Mouse (Mus musculus) intestine, postnatal 0 days (tissue): ENCODE data around the gene Eif4g3. TPM values are rescaled to one million over a fixed set of nuclear protein-coding genes. Genes with fewer than 3 reads are reported as not detected.

Experiments
- ATAC-seq: fragments of 200-750 bp; cut with Nextera tagmentation; 2 replicates; pipeline ENCODE4 v1.8.0; 2017; ENCODE audit warnings: mild to moderate bottlenecking, moderate TSS enrichment, moderate library complexity
- H3K27ac ChIP-seq: fragments of 300-500 bp; sonication (generic); 2 replicates; pipeline ENCODE4 v1.5.1; 2014; ENCODE audit warnings: mild to moderate bottlenecking, low read depth, low read length, moderate library complexity
- H3K27me3 ChIP-seq: fragments of 300-500 bp; sonication (generic); replicated peaks from 2 replicates; pipeline ENCODE4 v1.6.1; 2014; ENCODE audit warnings: low read length, mixed read lengths; ENCODE audit not compliant: control insufficient read depth, insufficient read depth
- H3K36me3 ChIP-seq: fragments of 300-500 bp; sonication (generic); 2 replicates; pipeline ENCODE4 v1.6.1; 2014; ENCODE audit warnings: mild to moderate bottlenecking, moderate library complexity; ENCODE audit not compliant: control insufficient read depth, insufficient read depth
- H3K4me1 ChIP-seq: fragments of 300-500 bp; sonication (generic); replicated peaks from 2 replicates; pipeline ENCODE4 v1.6.1; 2014; ENCODE audit warnings: antibody characterized with exemption, low read length, mixed read lengths; ENCODE audit not compliant: control insufficient read depth, insufficient read depth
- H3K4me2 ChIP-seq: fragments of 300-500 bp; sonication (generic); replicated peaks from 2 replicates; pipeline ENCODE4 v1.6.1; 2014; ENCODE audit warnings: low read depth, mild to moderate bottlenecking, moderate library complexity
- H3K4me3 ChIP-seq: fragments of 300-500 bp; sonication (generic); 2 replicates; pipeline ENCODE4 v1.5.1; 2014; ENCODE audit warnings: low read depth, low read length
- H3K9ac ChIP-seq: fragments of 300-500 bp; sonication (generic); 2 replicates; pipeline ENCODE4 v1.6.1; 2014; ENCODE audit warnings: mild to moderate bottlenecking, low read depth, low read length
- H3K9me3 ChIP-seq: fragments of 300-500 bp; sonication (generic); 2 replicates; pipeline ENCODE4 v1.6.1; 2016; ENCODE audit warnings: mixed run types; ENCODE audit not compliant: control insufficient read depth
- CTCF ChIP-seq: sonication (generic); IDR thresholded peaks from 2 replicates; pipeline ENCODE4 v1.5.1; 2016; ENCODE audit warnings: low read depth, mild to moderate bottlenecking, control low read depth, antibody characterized with exemption, moderate library complexity
- WGBS: fragments of 180-500 bp; shearing (Covaris S2); extraction: QIAGEN DNeasy Blood & Tissue Kit; methylation state at CpG from one replicate; pipeline ENCODE4 v1.1.7; 2014; 5-methylcytosine and 5-hydroxymethylcytosine counted together
- polyA plus RNA-seq: library from polyadenylated mRNA; unstranded; fragments of >200 nt; fragmentation: Nextera tagmentation; extraction: Ambion mirVana; gene quantifications from 2 replicates; pipeline ENCODE4 v1.2.1, GENCODE M21; 2015

The Eif4g3 gene
- polyA plus RNA-seq, 1 experiment from 2014 or later = 11.9 TPM

DNA sequence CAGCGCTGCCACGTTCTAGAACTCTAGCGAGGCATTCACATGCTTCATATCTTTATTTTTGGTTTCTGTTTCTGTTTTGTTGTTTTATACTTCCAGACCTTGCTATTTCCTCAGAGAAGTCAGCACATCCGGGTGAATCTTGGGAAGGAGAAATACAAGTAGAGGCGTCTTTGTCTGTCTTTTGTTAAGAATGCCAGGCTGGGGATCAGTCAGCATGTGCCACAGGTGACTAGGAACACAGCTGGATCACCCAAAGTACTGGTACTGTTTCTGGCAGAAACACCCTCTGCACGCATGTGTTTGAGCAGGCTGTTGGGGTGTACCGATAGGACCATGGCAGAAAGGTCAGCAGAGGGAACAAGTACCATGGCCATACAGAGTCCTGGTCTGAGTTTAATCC is 73.6 kb downstream of the Eif4g3 start:
- H3K4me1 ChIP-seq = no peaks in the 10 kb centered on the region; the same call in 1 of the 2 replicates
- H3K9ac ChIP-seq = no peak overlapping the region
- H3K27ac ChIP-seq = peak overlapping the region; percentile 60
- no peaks in the 10 kb centered on the region for H3K27me3 ChIP-seq
- no peak overlapping the region for H3K4me3 ChIP-seq
- H3K4me2 ChIP-seq = peak overlapping the region; percentile 41
- H3K9me3 ChIP-seq = no peaks in the 10 kb centered on the region
- TF ChIP-seq CTCF = no peak
- no peak for ATAC-seq
- H3K36me3 ChIP-seq = peaks cover 20% of the 10 kb centered on the region; the same call in 1 of the 2 replicates
- 74% methylated on average over 7 of the region's 7 CpGs for WGBS

DNA sequence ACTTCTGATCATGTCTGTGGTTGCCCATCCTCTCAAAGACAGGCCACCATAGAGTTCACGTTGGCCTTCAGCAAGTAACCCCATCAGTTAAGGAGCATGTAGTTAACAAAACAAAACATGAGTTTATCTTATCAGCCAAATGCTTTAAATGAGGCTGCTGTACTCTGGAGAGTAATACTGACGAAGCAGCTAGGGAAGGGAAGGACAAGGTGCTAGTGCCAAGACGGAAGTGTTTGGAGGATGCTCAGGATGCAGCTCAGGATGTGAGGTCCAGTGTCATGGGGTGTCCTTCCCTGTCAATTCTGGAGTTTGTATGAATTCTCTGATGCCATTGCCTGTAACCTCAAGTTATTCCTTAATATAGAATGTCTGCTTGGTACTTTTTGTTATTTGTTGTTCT is 75.0 kb downstream of the Eif4g3 start:
- peaks cover 12% of the 10 kb centered on the region; the same call in 1 of the 2 replicates for H3K36me3 ChIP-seq
- H3K27me3 ChIP-seq = no peaks in the 10 kb centered on the region
- no peaks in the 10 kb centered on the region for H3K9me3 ChIP-seq
- no peak overlapping the region for H3K27ac ChIP-seq
- ATAC-seq = no peak
- no peak overlapping the region for H3K4me3 ChIP-seq
- no peak overlapping the region for H3K9ac ChIP-seq
- TF ChIP-seq CTCF = no peak
- no peaks in the 10 kb centered on the region; the same call in 1 of the 2 replicates for H3K4me1 ChIP-seq
- no peak overlapping the region for H3K4me2 ChIP-seq
- whole genome bisulfite sequencing = 48% methylated on average over 3 of the region's 3 CpGs

DNA sequence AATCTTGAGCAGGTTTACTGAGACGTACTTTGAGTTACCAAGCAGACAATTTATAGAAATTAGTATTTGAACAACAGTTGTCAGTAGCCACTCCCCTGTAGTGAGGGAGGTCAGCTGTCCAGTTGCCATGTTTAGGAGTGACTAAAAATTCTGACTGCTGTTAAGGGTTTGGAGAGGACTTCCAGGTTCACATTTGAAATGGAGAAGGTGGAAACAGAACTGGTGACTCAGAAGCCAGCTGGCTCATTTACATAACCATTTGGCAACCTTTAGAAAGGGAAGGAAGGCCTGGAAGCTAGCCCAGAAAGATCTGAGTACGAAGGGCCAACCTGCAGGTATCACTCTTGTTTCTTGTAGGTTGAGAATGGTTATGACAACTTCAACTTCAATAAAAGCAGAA is 75.8 kb downstream of the Eif4g3 start:
- Histone ChIP-seq H3K36me3 (peaks cover 12% of the 10 kb centered on the region; the same call in 1 of the 2 replicates), H3K4me1 (no peaks in the 10 kb centered on the region; the same call in 1 of the 2 replicates), H3K27me3 (no peaks in the 10 kb centered on the region), H3K9me3 (no peaks in the 10 kb centered on the region), H3K27ac (no peak overlapping the region), H3K4me3 (no peak overlapping the region), H3K9ac (no peak overlapping the region), H3K4me2 (no peak overlapping the region)
- WGBS = 54% methylated on average over 2 of the region's 2 CpGs
- ATAC-seq = no peak
- TF ChIP-seq CTCF = no peak

DNA sequence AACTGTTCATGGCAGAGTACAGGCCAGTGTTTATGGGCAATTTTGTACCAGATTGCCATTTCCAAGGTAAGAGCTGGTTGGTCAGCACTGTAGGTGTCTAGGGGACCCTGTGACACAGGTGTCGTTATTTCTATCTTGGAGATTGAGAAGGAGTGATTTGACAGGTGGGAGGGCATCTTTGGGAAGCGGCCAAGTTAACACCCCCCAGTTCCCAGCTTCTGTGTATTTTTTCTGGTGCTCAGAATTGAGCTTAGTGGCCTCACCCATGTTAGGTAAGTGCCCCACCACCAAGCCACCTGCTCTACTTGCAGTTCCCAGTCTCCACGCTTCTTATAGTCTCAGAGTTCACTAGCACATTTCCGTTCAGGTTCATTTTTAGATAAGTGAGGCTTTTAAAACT is 76.5 kb downstream of the Eif4g3 start:
- peak overlapping the region; percentile 64; the same call in 1 of the 2 replicates for H3K27ac ChIP-seq
- H3K9me3 ChIP-seq = no peaks in the 10 kb centered on the region
- H3K27me3 ChIP-seq = no peaks in the 10 kb centered on the region
- WGBS = 47% methylated on average over 4 of the region's 4 CpGs
- H3K4me1 ChIP-seq = no peaks in the 10 kb centered on the region; the same call in 1 of the 2 replicates
- no peak for TF ChIP-seq CTCF
- H3K4me2 ChIP-seq = no peak overlapping the region
- H3K9ac ChIP-seq = no peak overlapping the region
- no peak overlapping the region for H3K4me3 ChIP-seq
- peak; percentile 43; the same call in 1 of the 2 replicates for ATAC-seq
- H3K36me3 ChIP-seq = 0 out of 2 replicates have a peak, but pooled peaks cover 6% of the 10 kb centered on the region

DNA sequence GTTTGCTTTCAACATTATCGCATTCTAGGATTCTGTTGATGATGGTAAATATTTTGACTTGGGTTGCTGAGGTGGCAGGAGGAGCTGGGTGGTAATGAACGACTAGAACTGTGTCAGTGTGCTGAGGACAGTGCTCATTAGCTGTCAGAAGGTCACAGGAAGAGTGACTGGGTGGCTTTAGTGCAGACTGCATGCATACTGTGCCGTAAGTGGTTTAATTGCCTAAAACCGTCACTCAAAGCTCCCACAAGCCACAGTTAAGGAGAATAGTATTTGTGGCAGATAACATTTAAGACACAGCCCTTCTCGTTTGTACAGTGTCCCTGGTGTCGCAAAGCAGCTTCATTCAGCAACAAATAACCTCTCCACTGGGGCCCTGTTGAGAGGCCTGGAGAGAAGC is 78.7 kb downstream of the Eif4g3 start:
- Histone ChIP-seq H3K4me2 (no peak overlapping the region), H3K36me3 (0 out of 2 replicates have a peak, but pooled peaks cover 2% of the 10 kb centered on the region), H3K4me1 (no peaks in the 10 kb centered on the region), H3K27me3 (no peaks in the 10 kb centered on the region), H3K9ac (no peak overlapping the region), H3K9me3 (no peaks in the 10 kb centered on the region), H3K27ac (no peak overlapping the region; the same call in 1 of the 2 replicates), H3K4me3 (no peak overlapping the region)
- no peak for TF ChIP-seq CTCF
- WGBS = 53% methylated on average over 6 of the region's 6 CpGs
- ATAC-seq = no peak

DNA sequence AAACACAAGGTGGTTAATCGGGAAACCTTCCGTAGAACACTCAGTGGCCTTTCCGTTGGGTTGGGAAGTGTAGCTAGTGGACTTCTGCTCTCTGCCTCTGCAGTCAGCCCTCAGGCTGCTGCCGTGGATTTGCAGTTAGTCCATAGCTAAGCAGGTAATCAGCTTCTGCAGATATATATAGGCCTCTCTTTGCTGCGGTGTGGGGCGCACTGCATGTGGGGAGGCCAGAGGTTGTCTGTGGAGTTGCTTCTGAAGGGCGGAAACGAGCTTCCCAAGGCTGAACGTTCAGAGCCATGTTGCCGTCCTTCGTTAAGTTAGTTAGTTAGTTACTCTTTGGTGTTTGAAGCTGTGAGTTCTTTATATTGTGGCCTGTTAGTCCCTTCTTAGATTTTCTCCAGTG is 80.3 kb downstream of the Eif4g3 start:
- ATAC-seq = no peak
- Histone ChIP-seq H3K9ac (no peak overlapping the region), H3K27me3 (no peaks in the 10 kb centered on the region), H3K4me3 (no peak overlapping the region), H3K27ac (no peak overlapping the region), H3K36me3 (peaks cover 2% of the 10 kb centered on the region; the same call in 1 of the 2 replicates), H3K9me3 (no peaks in the 10 kb centered on the region), H3K4me2 (no peak overlapping the region), H3K4me1 (no peaks in the 10 kb centered on the region)
- WGBS = 80% methylated on average over 11 of the region's 11 CpGs
- TF ChIP-seq CTCF = no peak
